Mouse (Mus musculus) erythroblast, embryonic 14.5 days (primary cell): Measurements from ENCODE around the gene Gpbar1.

Source experiments
- GATA1 ChIP-seq: IDR thresholded peaks from 2 replicates; pipeline ENCODE4 v1.6.1; 2012; ENCODE audit warnings: low read length, inconsistent platforms, mixed read lengths
- TAL1 ChIP-seq: IDR thresholded peaks from 3 replicates; pipeline ENCODE4 v1.6.1; 2012; ENCODE audit warnings: low read length, inconsistent platforms, mixed read lengths

DNA sequence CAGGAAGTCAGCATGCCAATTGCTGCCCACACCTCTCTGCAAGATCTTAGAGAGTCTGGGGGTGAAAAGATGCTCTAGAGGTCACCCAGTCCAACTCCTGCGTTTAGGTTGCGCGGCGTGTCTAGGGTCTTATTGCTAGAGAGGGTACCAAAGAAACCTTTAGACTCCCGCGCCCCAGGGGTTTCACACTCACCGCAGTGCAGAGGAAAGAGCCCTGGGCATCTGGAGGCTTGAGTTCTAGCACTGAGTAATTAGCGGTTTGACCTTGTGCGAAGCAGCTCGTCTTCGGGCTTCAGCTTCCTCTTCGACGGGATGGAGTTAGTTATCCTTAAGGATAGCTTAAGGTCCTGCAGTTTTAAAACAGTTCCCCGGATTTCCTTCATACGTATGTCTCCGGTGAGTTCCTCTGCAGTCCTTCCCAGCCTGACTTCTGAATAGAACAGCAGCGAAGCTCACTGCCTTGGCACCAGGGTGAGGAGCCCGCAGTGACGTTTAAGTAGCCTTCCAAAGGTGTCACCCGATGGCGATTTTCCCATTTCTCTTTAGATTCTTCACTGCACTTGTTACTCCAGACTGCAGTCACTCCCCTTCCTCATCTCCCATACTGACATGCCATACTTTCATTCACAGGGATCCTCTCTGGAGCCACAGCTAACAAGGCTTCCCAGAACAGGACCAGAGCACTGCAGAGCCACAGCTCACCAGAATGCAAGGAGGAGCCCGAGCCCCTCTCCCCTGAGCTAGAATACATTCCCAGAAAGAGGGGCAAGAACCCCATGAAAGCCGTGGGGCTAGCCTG, 7.1 kb downstream of the Gpbar1 start:
- TF ChIP-seq TAL1 = no peak
- TF ChIP-seq GATA1 = no peak
